Mouse (Mus musculus) retina, postnatal 7 days (tissue): Measurements from ENCODE around the gene Mapk8ip1.

Experiments used
- DNase-seq: peaks from one replicate; pipeline ENCODE4 v3.0.0-alpha.2; 2012; ENCODE audit warnings: low read depth, low spot score

Mapk8ip1 gene

GRCm38 (mm10) chr2:92401091-92401561 lies at the start of gene Mapk8ip1:
Gene Mapk8ip1 (minus strand): TSS chr2:92401263.
- no peak for DNase-seq

DNA sequence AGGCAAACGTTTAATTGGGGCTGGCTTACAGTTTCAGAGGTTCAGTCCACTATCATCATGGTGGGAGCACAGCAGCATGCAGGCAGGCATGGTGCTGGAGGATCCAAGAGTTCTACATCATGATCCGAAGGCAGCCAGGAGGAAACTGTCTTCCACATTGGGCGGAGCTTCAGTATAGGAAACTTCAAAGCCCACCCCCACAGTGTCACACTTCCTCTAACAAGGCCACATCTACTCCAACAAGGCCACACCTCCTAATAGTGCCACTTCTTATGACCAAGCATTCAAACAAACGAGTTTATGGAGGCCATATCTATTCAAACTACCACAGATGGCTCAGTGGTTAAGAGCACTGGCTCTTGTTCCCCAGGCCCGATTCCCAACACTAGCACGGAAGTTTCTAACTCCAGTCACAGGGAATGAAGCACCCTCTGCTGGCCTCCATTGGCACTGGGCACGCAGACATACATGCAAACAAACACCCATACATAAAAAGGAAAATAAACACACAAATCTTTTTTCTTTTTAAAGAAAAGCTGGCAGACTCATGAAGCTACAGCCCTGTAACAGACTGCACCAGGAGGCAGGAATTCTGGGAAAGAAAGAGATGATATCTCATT lies 46.2 kb upstream of the Mapk8ip1 start:
- DNase-seq = no peak

- no peak for DNase-seq
Measured at GRCm38 (mm10) chr2:92446656-92447055, 45.6 kb upstream of the Mapk8ip1 start.

- DNase-seq = no peak
Measured at GRCm38 (mm10) chr2:92445890-92446289, 44.8 kb upstream of the Mapk8ip1 start.

- no peak for DNase-seq
Measured at GRCm38 (mm10) chr2:92444376-92444775, 43.3 kb upstream of the Mapk8ip1 start.

- DNase-seq = no peak
Measured at GRCm38 (mm10) chr2:92443313-92443712, 42.2 kb upstream of the Mapk8ip1 start.

- DNase-seq = no peak
Measured at GRCm38 (mm10) chr2:92442419-92443001, 41.4 kb upstream of the Mapk8ip1 start.

- no peak for DNase-seq
Measured at GRCm38 (mm10) chr2:92440432-92440831, 39.4 kb upstream of the Mapk8ip1 start.

DNA sequence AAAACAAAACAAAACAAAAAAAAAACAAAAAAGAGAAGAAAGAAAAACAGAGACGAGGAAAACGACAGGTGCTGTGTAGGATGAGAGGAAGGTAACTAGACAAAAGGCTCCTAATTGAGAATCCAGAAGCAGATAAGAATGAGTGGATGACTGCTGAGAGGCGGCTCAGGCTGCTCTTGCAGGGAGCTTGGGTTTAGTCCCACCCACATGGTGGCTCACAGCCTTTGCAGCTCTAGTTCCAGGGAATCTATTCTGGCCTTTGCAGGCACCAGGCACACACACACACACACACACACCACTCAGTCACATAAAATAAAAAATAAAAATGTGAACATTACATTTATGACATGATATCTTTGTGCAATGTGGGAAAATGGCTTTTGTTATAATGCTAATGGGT lies 37.5 kb upstream of the Mapk8ip1 start:
- DNase-seq = no peak

DNA sequence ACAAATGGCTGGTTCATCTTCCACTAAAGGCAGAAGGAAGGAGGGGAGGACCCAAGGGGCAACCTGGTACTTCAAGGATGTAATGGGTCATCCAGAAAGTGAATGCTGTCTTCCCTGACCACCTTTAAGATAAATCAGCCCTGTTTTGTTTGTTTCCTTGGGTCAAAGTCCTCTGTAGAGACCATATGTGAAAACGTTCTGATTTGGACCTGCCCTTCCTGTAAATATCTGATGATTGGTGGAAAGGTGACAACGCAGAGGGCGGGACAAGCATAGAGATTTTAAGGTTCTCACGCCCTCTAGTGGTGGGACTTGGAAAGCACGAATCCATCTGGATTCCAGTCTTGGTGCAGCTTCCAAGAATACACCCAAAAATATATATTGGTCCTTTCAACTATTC lies 36.8 kb upstream of the Mapk8ip1 start:
- DNase-seq = peak; percentile 81

GRCm38 (mm10) chr2:92437366-92437765 lies 36.3 kb upstream of the Mapk8ip1 start:
- DNase-seq = no peak

GRCm38 (mm10) chr2:92435023-92435422 lies 34.0 kb upstream of the Mapk8ip1 start:
- DNase-seq = no peak

DNA sequence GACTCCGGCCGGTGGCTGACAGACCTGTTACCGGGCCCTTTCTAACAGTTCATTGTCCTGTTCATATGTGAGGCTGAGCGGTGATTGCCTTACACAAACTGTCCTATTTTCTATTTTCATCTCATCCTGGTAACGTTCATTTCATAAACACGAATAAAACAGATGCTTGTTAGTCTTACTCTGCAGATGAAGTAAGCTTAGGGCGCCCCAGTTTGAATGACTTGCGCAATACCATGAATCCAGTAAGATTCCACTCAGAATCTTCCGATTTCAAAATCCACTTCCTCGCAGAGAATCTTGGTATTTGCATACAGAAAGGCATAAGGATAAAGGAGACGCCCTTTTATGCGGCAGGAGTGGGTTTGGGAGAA lies 33.3 kb upstream of the Mapk8ip1 start:
- no peak for DNase-seq

- peak; percentile 99 for DNase-seq
Measured at GRCm38 (mm10) chr2:92433578-92434374, 32.7 kb upstream of the Mapk8ip1 start, which contains the start of gene Cry2. Gene Cry2 (minus strand): TSS chr2:92434043.

- no peak for DNase-seq
Measured at GRCm38 (mm10) chr2:92432299-92433295, 31.5 kb upstream of the Mapk8ip1 start.

DNA sequence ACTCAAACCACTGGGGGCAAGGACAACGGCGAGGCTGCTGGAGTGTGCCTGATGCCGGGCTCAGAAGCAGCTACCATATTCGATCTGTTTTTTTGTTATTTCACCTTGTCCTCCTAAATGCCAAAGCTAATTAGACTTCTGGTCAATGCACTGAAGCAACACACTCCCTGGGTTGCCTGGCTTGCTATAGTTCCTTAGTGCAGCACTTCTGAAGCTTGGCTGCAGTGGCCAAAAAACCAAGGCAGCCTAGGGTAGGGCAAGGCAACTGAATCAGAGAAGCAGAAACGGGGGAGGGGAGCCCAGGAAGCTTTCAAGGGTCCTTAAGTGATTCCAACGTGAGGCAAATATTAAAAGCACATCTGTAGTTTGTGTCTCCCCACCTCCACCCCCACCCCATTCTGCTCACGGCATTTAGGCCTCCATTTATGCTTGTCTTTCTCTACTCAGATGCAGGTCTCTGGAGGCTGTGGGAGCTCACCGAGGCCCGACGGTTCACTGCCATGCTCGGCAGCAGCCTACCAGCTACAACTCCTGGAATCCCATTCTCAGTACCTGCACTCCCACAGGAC lies 30.6 kb upstream of the Mapk8ip1 start:
- no peak for DNase-seq

- peak; percentile 62 for DNase-seq
Measured at GRCm38 (mm10) chr2:92430723-92431541, 29.9 kb upstream of the Mapk8ip1 start.

GRCm38 (mm10) chr2:92430089-92430488 lies 29.0 kb upstream of the Mapk8ip1 start:
- no peak for DNase-seq

DNA sequence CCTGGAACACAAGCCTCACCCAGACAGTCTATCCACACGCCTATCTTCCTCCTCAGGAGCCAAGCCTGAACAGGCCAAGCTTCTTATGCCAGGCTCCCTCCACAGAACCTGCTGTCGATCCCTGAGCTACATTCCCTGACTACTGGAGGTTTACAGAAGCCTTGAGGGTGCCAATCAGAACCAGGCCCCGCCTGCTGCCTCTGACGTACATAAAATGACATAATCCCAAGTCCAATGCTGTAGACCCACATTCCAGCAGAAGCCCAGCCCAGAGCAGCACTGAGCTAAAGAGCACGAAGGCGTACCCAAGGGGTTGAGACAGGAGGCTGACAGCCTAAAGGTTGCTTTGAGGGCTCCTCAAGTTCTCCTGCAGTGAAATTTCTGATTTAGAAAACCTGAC lies 26.8 kb upstream of the Mapk8ip1 start:
- peak; percentile 57 for DNase-seq

GRCm38 (mm10) chr2:92426426-92426825 lies 25.4 kb upstream of the Mapk8ip1 start:
- no peak for DNase-seq
